Mouse (Mus musculus) intestine, embryonic 14.5 days (tissue): ENCODE results near the gene Dll4. TPM values are rescaled to one million over a fixed set of nuclear protein-coding genes. Genes with fewer than 3 reads are reported as not detected.

Source experiments
- ATAC-seq: fragments of 200-750 bp; cut with Nextera tagmentation; replicated peaks from 2 replicates; pipeline ENCODE4 v1.8.0; 2017; ENCODE audit warnings: low read depth, moderate number of reproducible peaks, moderate TSS enrichment, moderate library complexity; ENCODE audit not compliant: low FRiP score, low TSS enrichment
- DNase-seq: peaks from one replicate; pipeline ENCODE4 v3.0.0-alpha.2; 2018; ENCODE audit warnings: low spot score
- H3K27ac ChIP-seq: fragments of 300-500 bp; sonication (generic); 2 replicates; pipeline ENCODE4 v1.5.1; 2014; ENCODE audit warnings: low read depth, mild to moderate bottlenecking, control low read depth
- H3K27me3 ChIP-seq: fragments of 300-500 bp; sonication (generic); replicated peaks from 2 replicates; pipeline ENCODE4 v1.6.1; 2014; ENCODE audit warnings: low read length, control low read depth; ENCODE audit not compliant: control insufficient read depth, insufficient read depth
- H3K36me3 ChIP-seq: fragments of 300-500 bp; sonication (generic); 2 replicates; pipeline ENCODE4 v1.6.1; 2014; ENCODE audit warnings: low read length, control low read depth; ENCODE audit not compliant: control insufficient read depth, insufficient read depth
- H3K4me1 ChIP-seq: fragments of 300-500 bp; sonication (generic); replicated peaks from 2 replicates; pipeline ENCODE4 v1.6.1; 2014; ENCODE audit warnings: low read length, control low read depth, mixed read lengths; ENCODE audit not compliant: control insufficient read depth, insufficient read depth
- H3K4me2 ChIP-seq: fragments of 300-500 bp; sonication (generic); 2 replicates; pipeline ENCODE4 v1.6.1; 2014; ENCODE audit warnings: low read length
- H3K4me3 ChIP-seq: fragments of 300-500 bp; sonication (generic); 2 replicates; pipeline ENCODE4 v1.5.1; 2014; ENCODE audit warnings: low read depth, low read length, control low read depth, mixed read lengths
- H3K9ac ChIP-seq: fragments of 300-500 bp; sonication (generic); 2 replicates; pipeline ENCODE4 v1.6.1; 2014; ENCODE audit warnings: mild to moderate bottlenecking, low read length
- H3K9me3 ChIP-seq: fragments of 300-500 bp; sonication (generic); 2 replicates; pipeline ENCODE4 v1.6.1; 2016; ENCODE audit warnings: low read length, control low read depth; ENCODE audit not compliant: control insufficient read depth
- WGBS: fragments of 180-500 bp; shearing (Covaris S2); extraction: QIAGEN DNeasy Blood & Tissue Kit; methylation state at CpG from one replicate; pipeline ENCODE4 v1.1.7; 2014; 5-methylcytosine and 5-hydroxymethylcytosine counted together
- polyA plus RNA-seq: library from polyadenylated mRNA; unstranded; fragments of >200 nt; fragmentation: Nextera tagmentation; extraction: Ambion mirVana; gene quantifications from 2 replicates; pipeline ENCODE4 v1.2.1, GENCODE M21; 2014

Dll4 gene
- polyA plus RNA-seq, 1 experiment from 2014 or later = 6.9 TPM

DNA sequence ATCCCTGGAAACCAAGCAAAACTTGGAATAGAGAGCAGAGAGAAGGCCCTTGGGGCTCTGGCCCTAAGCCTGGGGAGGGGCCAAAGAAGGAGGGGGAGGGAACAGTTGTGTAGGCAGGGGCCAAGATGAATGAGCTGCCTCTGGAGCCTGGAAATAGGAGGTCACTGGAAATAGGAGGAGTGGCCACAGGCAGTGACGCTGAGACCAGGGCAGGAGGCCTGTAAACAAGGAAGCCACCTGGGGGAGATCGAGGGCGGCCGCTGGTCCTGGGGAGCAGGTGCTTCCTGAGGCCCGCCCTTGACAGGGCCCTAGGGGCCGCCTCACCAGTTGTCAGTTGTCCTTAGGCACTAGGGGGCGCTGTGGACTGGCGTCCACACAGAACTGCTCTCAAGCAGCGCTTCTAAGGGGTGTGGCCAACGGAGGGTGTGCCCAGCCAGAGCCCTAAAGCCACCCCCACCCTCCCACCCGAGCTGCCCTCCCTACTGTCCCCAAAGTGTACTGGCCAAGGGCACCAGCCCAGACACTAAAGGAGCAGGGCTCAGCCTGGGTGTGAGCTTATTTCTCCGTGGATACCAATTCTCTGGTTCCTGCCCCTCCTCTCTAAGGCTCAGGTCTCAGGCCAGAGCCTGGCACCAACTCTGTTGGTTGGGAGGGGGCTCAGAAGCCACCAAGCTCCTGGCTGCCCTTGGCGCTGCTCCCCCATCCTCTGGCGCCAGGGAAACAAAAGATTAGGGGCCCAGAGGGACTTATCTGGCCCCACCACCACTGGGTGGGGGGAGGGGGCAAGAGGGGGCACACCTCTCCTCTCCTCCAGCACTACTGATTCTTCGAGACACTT is 25.4 kb upstream of the Dll4 start:
- no peaks in the 10 kb centered on the region for H3K27me3 ChIP-seq
- DNase-seq (peak; percentile 93), ATAC-seq (peak; percentile 67)
- H3K9me3 ChIP-seq = no peaks in the 10 kb centered on the region
- peaks cover 26% of the 10 kb centered on the region for H3K4me1 ChIP-seq
- peak overlapping the region; percentile 54; the same call in 1 of the 2 replicates for H3K27ac ChIP-seq
- peak overlapping the region; percentile 41 for H3K4me2 ChIP-seq
- WGBS = 9% methylated on average over 14 of the region's 15 CpGs
- no peak overlapping the region for H3K9ac ChIP-seq
- H3K36me3 ChIP-seq = peaks cover 32% of the 10 kb centered on the region
- H3K4me3 ChIP-seq = peak overlapping the region; percentile 1; the same call in 1 of the 2 replicates

DNA sequence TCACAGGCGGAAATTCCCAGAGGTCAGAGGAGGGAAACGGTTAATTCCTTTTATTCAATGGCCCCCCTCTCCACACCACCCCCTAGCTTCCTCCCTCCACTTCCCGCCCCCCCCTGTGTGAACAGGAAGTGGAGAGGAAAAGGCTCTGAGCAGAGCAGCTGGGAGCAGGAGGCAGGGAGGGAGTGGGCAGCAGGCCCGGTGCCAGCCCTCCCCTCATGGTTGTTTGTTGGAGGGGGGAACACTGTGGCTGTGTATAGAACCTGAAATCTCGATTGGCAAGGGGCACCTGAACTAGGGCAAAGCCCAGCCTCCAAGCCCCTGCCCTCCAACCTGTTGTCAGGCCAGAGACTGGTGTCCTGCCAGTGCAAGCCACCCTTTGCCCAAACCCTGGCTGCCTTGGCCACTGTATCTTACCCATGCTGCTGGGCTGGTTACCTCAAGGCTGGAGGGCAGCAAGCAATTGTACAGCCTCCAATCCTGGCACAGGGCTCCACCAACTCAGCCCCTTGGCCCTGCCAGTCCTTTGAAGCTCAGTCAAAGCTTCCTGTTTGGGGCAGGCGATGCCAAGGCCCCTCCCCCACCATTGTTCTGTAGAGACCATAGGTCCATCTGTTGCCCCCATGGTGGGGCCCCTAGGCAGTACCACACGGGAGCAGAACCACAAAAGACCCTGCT is 24.6 kb upstream of the Dll4 start:
- no peak overlapping the region for H3K4me3 ChIP-seq
- no peaks in the 10 kb centered on the region for H3K27me3 ChIP-seq
- no peaks in the 10 kb centered on the region for H3K9me3 ChIP-seq
- H3K27ac ChIP-seq = peak overlapping the region; percentile 54; the same call in 1 of the 2 replicates
- H3K36me3 ChIP-seq = peaks cover 27% of the 10 kb centered on the region
- 37% methylated on average over 7 of the region's 7 CpGs for WGBS
- peaks cover 27% of the 10 kb centered on the region for H3K4me1 ChIP-seq
- no peak overlapping the region for H3K9ac ChIP-seq
- DNase-seq (no peak), ATAC-seq (no peak)
- H3K4me2 ChIP-seq = peak overlapping the region; percentile 41; the same call in 1 of the 2 replicates

DNA sequence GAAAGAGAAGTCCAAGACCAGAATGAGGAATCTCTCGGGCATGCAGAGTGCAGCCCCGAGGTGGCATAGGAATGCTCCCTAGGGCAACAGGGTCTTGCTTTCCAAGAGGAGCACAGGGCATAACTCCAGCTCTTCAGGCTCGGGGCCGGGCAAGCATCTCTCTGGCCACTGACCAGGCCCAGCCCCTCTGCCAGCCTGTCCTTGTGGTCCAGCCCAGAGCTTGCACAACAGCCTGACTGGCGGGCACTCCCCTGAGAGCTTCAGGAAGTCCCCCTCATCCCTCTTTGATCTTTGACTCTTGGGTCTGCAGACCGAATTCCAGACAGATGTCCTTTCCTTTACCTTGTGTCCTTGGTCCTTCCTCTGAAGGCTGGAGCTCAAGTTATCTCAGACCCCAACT is 22.7 kb upstream of the Dll4 start:
- Histone ChIP-seq H3K4me2 (no peak overlapping the region), H3K9me3 (no peaks in the 10 kb centered on the region), H3K4me3 (no peak overlapping the region), H3K36me3 (peaks cover 8% of the 10 kb centered on the region; the same call in 1 of the 2 replicates), H3K27me3 (no peaks in the 10 kb centered on the region), H3K9ac (no peak overlapping the region), H3K27ac (no peak overlapping the region), H3K4me1 (peaks cover 27% of the 10 kb centered on the region)
- WGBS = 71% methylated on average over 6 of the region's 6 CpGs
- DNase-seq (no peak), ATAC-seq (no peak)

DNA sequence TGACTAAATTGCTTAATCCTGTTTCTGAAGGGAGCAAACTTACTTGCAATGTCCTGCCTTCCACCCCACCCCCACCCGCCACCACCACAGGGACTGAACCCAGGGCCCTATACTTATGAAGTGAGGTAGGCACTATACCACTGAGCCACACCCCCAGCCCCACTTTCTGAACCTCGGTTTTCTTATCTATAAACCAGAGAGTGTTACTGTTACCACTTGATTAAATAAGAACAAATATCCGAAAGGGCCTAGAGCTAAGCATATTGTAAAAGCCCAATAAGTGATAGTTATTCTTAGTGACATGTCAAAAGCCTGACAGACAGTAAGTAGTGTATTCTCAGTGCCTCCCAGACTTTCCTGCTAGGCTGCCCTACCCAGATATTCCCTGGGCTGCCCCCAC is 21.2 kb upstream of the Dll4 start:
- H3K4me2 ChIP-seq = no peak overlapping the region

DNA sequence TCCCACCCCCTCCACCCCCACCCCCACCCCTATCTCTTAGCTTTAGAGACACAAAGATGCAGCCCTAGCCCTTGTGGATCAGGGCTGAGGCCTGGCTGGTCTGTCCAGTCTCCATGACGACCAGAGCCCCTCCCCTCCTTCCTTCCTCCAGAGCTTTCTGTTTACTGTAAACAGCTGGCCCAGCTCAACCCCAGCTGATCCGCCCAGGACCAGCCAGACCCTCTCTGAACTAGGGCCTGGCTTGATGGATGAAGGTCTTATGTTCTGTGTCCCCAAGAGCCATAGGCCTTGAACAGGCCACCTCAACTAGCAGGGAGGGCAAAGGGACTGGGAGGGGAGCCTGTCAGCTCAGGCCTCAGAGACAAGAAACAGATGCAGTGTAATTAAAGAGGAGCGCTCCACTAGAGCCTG is 20.8 kb upstream of the Dll4 start:
- 14% methylated on average over 3 of the region's 3 CpGs for WGBS

More for the DNA sequence above, 21.2 kb upstream of the Dll4 start:
- H3K27me3 ChIP-seq = no peaks in the 10 kb centered on the region
- H3K4me1 ChIP-seq = peaks cover 27% of the 10 kb centered on the region
- 32% methylated on average over 3 of the region's 3 CpGs for WGBS
- no peaks in the 10 kb centered on the region for H3K36me3 ChIP-seq
- peak overlapping the region; percentile 51; the same call in 1 of the 2 replicates for H3K27ac ChIP-seq
- ATAC-seq (no peak), DNase-seq (no peak)
- H3K4me3 ChIP-seq = no peak overlapping the region
- H3K9me3 ChIP-seq = no peaks in the 10 kb centered on the region
- no peak overlapping the region for H3K9ac ChIP-seq

DNA sequence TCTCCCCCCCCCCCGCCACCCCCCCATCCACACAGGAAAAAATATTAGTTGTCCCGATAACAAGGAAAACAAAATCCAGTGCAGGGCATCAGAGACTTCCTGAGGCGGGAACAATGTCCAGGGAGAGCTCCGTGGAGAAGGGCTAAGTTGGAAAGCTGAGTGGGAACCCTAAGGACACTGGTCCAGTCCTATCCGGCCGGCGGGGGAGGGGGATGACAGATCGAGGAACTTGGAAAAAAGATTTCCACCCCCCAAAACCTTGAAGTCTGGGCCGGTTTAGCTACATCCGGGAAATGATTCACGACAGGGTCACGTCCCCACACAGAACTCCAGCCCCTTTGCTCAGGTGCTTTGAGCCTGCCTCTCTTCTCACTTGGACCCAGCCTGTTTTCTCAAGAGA is 14.0 kb upstream of the Dll4 start:
- H3K9ac ChIP-seq = no peak overlapping the region
- no peaks in the 10 kb centered on the region for H3K36me3 ChIP-seq
- no peaks in the 10 kb centered on the region; the same call in 1 of the 2 replicates for H3K4me1 ChIP-seq
- H3K27ac ChIP-seq = no peak overlapping the region
- DNase-seq = no peak
- ATAC-seq = no peak
- H3K4me3 ChIP-seq = no peak overlapping the region
- no peak overlapping the region for H3K4me2 ChIP-seq
- no peaks in the 10 kb centered on the region for H3K27me3 ChIP-seq
- no peaks in the 10 kb centered on the region for H3K9me3 ChIP-seq
- WGBS = 37% methylated on average over 12 of the region's 12 CpGs

More for the DNA sequence above, 20.8 kb upstream of the Dll4 start:
- no peak overlapping the region for H3K9ac ChIP-seq
- DNase-seq (peak; percentile 77), ATAC-seq (peak; percentile 64)
- no peak overlapping the region for H3K4me3 ChIP-seq
- no peaks in the 10 kb centered on the region for H3K36me3 ChIP-seq
- H3K9me3 ChIP-seq = no peaks in the 10 kb centered on the region
- H3K4me2 ChIP-seq = no peak overlapping the region
- peaks cover 26% of the 10 kb centered on the region for H3K4me1 ChIP-seq
- no peaks in the 10 kb centered on the region for H3K27me3 ChIP-seq
- peak overlapping the region; percentile 51; the same call in 1 of the 2 replicates for H3K27ac ChIP-seq

DNA sequence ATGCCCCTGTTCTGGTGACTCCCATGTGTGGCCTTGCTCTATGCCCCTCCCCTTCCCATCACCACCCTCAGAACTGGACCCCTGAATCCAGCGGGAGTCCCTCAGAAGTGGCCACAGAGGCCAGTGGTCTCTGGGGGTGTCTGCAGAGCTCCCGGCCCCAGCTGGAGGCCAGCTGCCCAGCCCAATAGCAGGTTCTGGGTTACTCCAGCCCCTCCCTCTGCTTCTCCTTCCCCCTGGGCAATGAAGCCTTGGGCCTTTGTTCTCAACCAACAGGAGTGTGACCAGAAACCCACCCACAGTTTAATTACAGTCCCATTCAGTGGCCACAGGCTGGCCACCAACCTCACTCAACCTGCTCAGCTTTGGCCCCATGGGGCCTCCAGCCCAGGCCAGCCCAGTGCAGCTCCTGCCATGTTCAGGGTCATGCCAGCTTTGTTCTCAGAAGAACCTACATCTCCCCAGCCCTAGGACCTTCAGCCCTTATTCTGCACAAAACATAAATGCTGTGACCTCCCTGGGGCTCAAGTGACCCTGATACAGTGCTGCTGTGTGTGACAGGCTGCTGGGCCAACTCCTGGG is 13.1 kb upstream of the Dll4 start:
- WGBS = 62% methylated on average over 2 of the region's 2 CpGs
- DNase-seq (no peak), ATAC-seq (no peak)
- Histone ChIP-seq H3K9me3 (no peaks in the 10 kb centered on the region), H3K27me3 (no peaks in the 10 kb centered on the region), H3K36me3 (no peaks in the 10 kb centered on the region), H3K4me1 (no peaks in the 10 kb centered on the region; the same call in 1 of the 2 replicates), H3K27ac (no peak overlapping the region), H3K9ac (no peak overlapping the region), H3K4me3 (no peak overlapping the region), H3K4me2 (no peak overlapping the region)

DNA sequence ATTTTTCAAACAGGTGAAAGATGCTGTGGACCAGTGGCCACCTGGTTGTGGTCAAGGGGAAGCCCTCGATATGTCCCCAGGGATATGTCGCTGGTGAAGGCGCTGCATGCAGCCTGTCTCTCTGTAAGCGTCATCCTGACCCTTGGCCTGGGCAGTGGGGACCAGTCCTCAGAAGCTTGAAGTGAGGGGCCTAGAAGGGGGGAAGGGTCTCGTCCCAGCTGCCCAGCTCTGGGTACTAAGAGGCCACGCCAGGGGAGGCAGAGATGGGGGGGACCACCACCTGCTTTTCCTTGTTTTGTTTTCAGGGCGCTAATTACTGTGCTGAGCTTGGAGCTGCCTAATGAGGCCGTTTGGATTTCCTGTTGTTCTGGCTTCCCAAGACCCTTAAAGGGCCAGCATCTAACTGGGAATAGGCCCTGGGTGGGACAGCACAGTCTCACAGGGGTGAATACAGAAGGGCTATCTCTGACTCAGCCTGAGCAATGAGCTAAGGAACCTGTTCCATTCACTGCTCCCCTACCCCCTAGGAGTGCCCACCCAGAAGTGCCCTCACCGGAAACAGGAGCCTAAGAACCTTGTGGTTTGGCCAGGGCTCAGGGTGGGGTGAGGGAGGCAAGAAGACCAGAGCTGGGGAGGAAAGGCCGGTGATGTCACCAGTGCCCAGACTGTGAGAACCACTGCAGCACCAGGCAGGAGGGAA is 11.7 kb upstream of the Dll4 start:
- WGBS = 40% methylated on average over 10 of the region's 10 CpGs
- Histone ChIP-seq H3K9me3 (no peaks in the 10 kb centered on the region), H3K9ac (no peak overlapping the region), H3K4me1 (no peaks in the 10 kb centered on the region; the same call in 1 of the 2 replicates), H3K27me3 (no peaks in the 10 kb centered on the region), H3K27ac (no peak overlapping the region), H3K4me3 (no peak overlapping the region), H3K4me2 (no peak overlapping the region), H3K36me3 (no peaks in the 10 kb centered on the region)
- DNase-seq (no peak), ATAC-seq (no peak)
